Mouse (Mus musculus) ES-E14 (cell line): ENCODE data around the gene Pax4. TPM values are rescaled to one million over a fixed set of nuclear protein-coding genes. Genes with fewer than 3 reads are reported as not detected.
A peak's percentile ranks its signal among the peaks of the same experiment; 100 is the strongest.

ENCODE experiments used
- DNase-seq: peaks from one replicate; pipeline ENCODE4 v3.0.0-alpha.2; 2013; ENCODE audit warnings: low read depth, low spot score
- H3K27ac ChIP-seq: 2 replicates; pipeline ENCODE4 v1.5.1; 2012; ENCODE audit warnings: low read depth, mild to moderate bottlenecking, low read length, moderate library complexity, mixed read lengths; ENCODE audit not compliant: poor library complexity, insufficient read depth, severe bottlenecking
- H3K36me3 ChIP-seq: 2 replicates; pipeline ENCODE4 v1.6.1; 2012; ENCODE audit warnings: mild to moderate bottlenecking, low read length, moderate library complexity, mixed read lengths; ENCODE audit not compliant: control insufficient read depth, poor library complexity, insufficient read depth, severe bottlenecking
- H3K4me1 ChIP-seq, 2 experiments: fragments of 150-350 bp in 1 of 2; sonication (generic) in 1 of 2; 2 replicates each; pipeline ENCODE4 v1.6.1; 2012; ENCODE audit warnings: low read length in 2 of 2, mild to moderate bottlenecking in 1 of 2, mixed read lengths in 1 of 2; ENCODE audit not compliant: control insufficient read depth in 2 of 2, insufficient read depth in 2 of 2, poor library complexity in 1 of 2
- H3K4me3 ChIP-seq, 2 experiments: fragments of 150-350 bp in 1 of 2; sonication (generic) in 1 of 2; 2 replicates each; pipeline ENCODE4 v1.5.1; 2012; ENCODE audit warnings: low read length in 2 of 2, low read depth in 1 of 2, mild to moderate bottlenecking in 1 of 2, mixed read lengths in 1 of 2; ENCODE audit not compliant: insufficient read depth in 1 of 2, poor library complexity in 1 of 2, severe bottlenecking in 1 of 2
- H3K9ac ChIP-seq: 2 replicates; pipeline ENCODE4 v1.6.1; 2012; ENCODE audit warnings: low read depth, mild to moderate bottlenecking, low read length, mixed read lengths; ENCODE audit not compliant: poor library complexity, insufficient read depth, severe bottlenecking
- H3K9me3 ChIP-seq: fragments of 150-350 bp; sonication (generic); 2 replicates; pipeline ENCODE4 v1.6.1; 2012; ENCODE audit warnings: low read depth, mild to moderate bottlenecking, low read length; ENCODE audit not compliant: control insufficient read depth, insufficient read depth
- CHD2 ChIP-seq: IDR thresholded peaks from 2 replicates; pipeline ENCODE4 v1.6.1; 2014; ENCODE audit warnings: mild to moderate bottlenecking, low read depth, low read length, inconsistent platforms
- HCFC1 ChIP-seq: IDR thresholded peaks from 2 replicates; pipeline ENCODE4 v1.6.1; 2012; ENCODE audit warnings: low read length, inconsistent platforms, borderline replicate concordance; ENCODE audit not compliant: insufficient read depth
- MAFK ChIP-seq: IDR thresholded peaks from 2 replicates; pipeline ENCODE4 v1.6.1; 2014; ENCODE audit warnings: mild to moderate bottlenecking, low read depth, low read length, inconsistent platforms; ENCODE audit not compliant: insufficient read depth
- ZC3H11A ChIP-seq: IDR thresholded peaks from 2 replicates; pipeline ENCODE4 v1.6.1; 2012; ENCODE audit warnings: low read depth, mild to moderate bottlenecking, inconsistent platforms, low read length, borderline replicate concordance
- ZNF384 ChIP-seq: IDR thresholded peaks from 2 replicates; pipeline ENCODE4 v1.6.1; 2012; ENCODE audit warnings: low read depth, low read length, inconsistent platforms
- in situ Hi-C, 2 experiments: fragments of 600-800 bp; cut with MboI; formaldehyde crosslinking; loops; one replicate each; pipeline ENCODE4 v1.15.1; 2025; ENCODE audit warnings: low sequenced_read_pairs in 2 of 2, inconsistent platforms in 1 of 2; ENCODE audit not compliant: unreplicated experiment in 2 of 2
- total RNA-seq: library from RNA; depleted of rRNA; stranded (reverse); fragments of 300-350 nt; gene quantifications from 2 replicates; pipeline ENCODE4 v1.2.3, GENCODE M21; 2012

Gene Pax4
- total RNA-seq, 1 experiment, result not detected

DNA sequence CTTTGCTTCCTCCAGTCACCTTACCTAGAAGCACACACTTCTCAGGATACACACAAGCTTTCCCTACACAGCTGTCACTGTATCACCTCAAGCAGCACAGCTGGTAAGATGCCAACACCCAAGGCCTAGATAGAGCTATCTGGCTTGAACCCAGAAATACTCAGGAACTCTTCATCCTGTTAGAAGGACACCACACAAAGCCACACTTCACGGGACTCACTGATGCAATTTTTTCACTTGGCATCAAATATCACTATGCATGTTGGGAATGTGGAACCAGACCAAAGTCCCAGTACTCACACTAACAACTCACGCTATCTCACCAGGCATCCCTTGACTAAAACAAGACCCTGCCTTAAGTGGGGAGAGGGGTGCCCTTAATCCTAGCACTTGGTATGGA is 29.5 kb downstream of the Pax4 start:
- Histone ChIP-seq H3K9ac (no peak overlapping the region), H3K4me3 (no peak overlapping the region), H3K36me3 (peaks cover 10% of the 10 kb centered on the region), H3K27ac (no peak overlapping the region), H3K9me3 (no peaks in the 10 kb centered on the region), H3K4me1 (peaks cover 2 to 7% of the 10 kb centered on the region in 2 experiments; a peak in 1 of 4 replicates)
- in situ Hi-C loops, result no loop called here
- DNase-seq, result no peak
- no peak for TF ChIP-seq HCFC1
- no peak for TF ChIP-seq ZC3H11A
- TF ChIP-seq MAFK, result no peak
- TF ChIP-seq CHD2, result no peak
- no peak for TF ChIP-seq ZNF384

DNA sequence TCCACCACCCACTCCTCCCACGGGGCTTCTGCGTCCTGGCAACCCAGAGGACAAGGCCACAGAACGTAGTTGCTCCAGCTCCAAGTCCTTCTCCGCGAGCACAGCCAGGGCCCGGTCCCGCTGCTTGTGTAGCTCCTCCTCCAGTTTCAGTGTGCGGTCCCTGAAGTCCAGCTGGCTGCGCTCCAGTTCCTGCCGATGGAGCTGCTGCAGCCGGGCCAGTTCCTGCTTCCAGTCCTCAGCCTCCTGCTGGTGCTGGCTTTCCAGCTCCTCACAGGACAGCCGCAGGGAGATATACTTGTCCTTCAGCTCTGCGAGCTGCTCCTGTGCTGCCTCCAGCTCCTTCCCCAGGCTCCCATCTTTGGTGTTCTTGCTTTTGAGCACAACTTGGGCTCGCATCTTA is 30.7 kb downstream of the Pax4 start:
- Histone ChIP-seq H3K27ac (no peak overlapping the region), H3K9ac (no peak overlapping the region), H3K36me3 (peaks cover 10% of the 10 kb centered on the region), H3K4me1 (peaks cover 2 to 6% of the 10 kb centered on the region in 2 experiments; a peak in 1 of 4 replicates), H3K4me3 (0 out of 4 replicates have a peak overlapping the region, but pooled peaks of 1 of the 2 experiments have one; percentile 2), H3K9me3 (no peaks in the 10 kb centered on the region)
- in situ Hi-C loops, result no loop called here
- no peak for TF ChIP-seq ZC3H11A
- no peak for TF ChIP-seq ZNF384
- no peak for TF ChIP-seq CHD2
- TF ChIP-seq HCFC1, result no peak
- TF ChIP-seq MAFK, result no peak
- no peak for DNase-seq

DNA sequence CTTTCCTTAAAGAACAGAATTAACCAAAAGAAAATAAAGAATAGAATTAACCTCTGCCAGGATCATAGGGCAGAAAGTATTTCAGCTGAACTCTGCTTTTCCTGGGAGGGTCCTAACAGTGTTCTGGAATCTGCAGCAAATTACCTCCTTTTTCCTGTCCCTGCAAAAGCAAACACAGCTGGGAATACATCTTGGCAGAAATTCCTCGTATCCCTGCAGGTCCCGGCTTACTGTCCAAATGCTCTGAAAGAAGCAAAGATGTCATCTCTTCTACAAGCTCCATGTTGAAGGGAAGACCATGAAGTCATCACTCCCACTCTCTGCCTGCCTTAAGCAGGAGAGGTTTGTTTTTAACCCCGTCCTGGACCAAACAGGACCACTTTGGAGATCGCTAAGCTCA is 32.2 kb downstream of the Pax4 start:
- H3K4me3 ChIP-seq, result no peak overlapping the region
- TF ChIP-seq ZC3H11A (no peak), CHD2 (no peak), HCFC1 (no peak), MAFK (no peak), ZNF384 (no peak)
- in situ Hi-C loops, result no loop called here
- H3K36me3 ChIP-seq, result peaks cover 10% of the 10 kb centered on the region
- H3K4me1 ChIP-seq, result peaks cover 2 to 6% of the 10 kb centered on the region in 2 experiments; a peak in 1 of 4 replicates
- H3K27ac ChIP-seq, result no peak overlapping the region
- DNase-seq, result no peak
- no peak overlapping the region for H3K9ac ChIP-seq
- H3K9me3 ChIP-seq, result no peaks in the 10 kb centered on the region

DNA sequence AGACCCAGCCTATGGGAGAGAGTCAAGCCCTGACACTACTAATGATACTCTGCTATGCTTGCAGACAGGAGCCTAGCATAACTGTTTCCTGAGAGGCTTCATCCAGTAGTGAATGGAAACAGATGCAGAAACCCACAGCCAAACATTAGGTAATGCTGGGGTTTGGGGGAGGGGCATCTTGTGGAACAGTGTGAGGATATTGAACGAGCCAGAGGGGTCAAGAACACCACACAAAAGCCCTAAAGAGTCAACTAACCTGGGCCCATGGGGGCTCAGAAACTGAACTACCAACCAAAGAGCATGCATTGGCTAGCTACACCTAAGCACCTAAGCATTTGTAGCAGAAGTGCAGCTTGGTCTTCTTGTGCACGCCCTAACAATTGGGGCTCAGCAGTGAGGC is 37.9 kb downstream of the Pax4 start:
- TF ChIP-seq ZC3H11A (no peak), MAFK (no peak), CHD2 (no peak), ZNF384 (no peak), HCFC1 (no peak)
- in situ Hi-C loops, result no loop called here
- H3K4me1 ChIP-seq, result peaks cover 0 to 2% of the 10 kb centered on the region in 2 experiments; a peak in 1 of 4 replicates

DNA sequence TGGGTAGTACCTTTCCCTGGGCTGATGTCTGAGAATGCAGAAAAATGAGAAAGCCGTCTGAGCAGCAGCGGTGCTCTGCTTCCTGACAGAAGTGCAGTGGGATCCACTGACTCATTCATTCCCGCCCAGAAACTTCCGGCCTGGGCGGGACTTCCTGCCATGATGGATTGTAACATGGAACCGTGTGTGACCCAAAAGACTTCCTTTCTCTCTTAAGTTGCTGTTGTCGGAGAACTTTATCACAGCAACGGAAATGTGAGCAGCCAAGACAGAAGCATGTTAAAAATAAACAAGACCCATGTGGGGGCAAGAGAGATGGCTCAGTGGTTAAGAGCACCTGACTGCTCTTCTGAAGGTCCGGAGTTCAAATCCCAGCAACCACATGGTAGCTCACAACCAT is 39.1 kb downstream of the Pax4 start:
- Histone ChIP-seq H3K36me3 (no peaks in the 10 kb centered on the region), H3K9ac (no peak overlapping the region), H3K9me3 (no peaks in the 10 kb centered on the region), H3K4me1 (peaks cover 0 to 2% of the 10 kb centered on the region in 2 experiments; a peak in 1 of 4 replicates), H3K4me3 (0 out of 4 replicates have a peak overlapping the region, but pooled peaks of 1 of the 2 experiments have one; percentile 32), H3K27ac (no peak overlapping the region)
- DNase-seq, result no peak
- TF ChIP-seq MAFK, result no peak
- TF ChIP-seq ZNF384, result no peak
- no peak for TF ChIP-seq CHD2
- in situ Hi-C loops, result no loop called here

More for the DNA sequence above, 37.9 kb downstream of the Pax4 start:
- no peak overlapping the region for H3K9ac ChIP-seq
- no peaks in the 10 kb centered on the region for H3K9me3 ChIP-seq
- no peaks in the 10 kb centered on the region; the same call in 1 of the 2 replicates for H3K36me3 ChIP-seq
- no peak for DNase-seq
- H3K27ac ChIP-seq, result no peak overlapping the region
- H3K4me3 ChIP-seq, result no peak overlapping the region
